Mouse (Mus musculus) hindbrain, embryonic 12.5 days (tissue): Measurements from ENCODE around the gene Slc4a8. TPM values are rescaled to one million over a fixed set of nuclear protein-coding genes. Genes with fewer than 3 reads are reported as not detected.

Source experiments
- ATAC-seq: fragments of 200-750 bp; cut with Nextera tagmentation; 2 replicates; pipeline ENCODE4 v1.8.0; 2017; ENCODE audit warnings: moderate TSS enrichment; ENCODE audit not compliant: low FRiP score
- H3K27ac ChIP-seq: fragments of 300-500 bp; sonication (generic); 2 replicates; pipeline ENCODE4 v1.5.1; 2016; ENCODE audit warnings: mild to moderate bottlenecking
- H3K27me3 ChIP-seq: fragments of 300-500 bp; sonication (generic); 2 replicates; pipeline ENCODE4 v1.6.1; 2016; ENCODE audit warnings: mild to moderate bottlenecking
- H3K36me3 ChIP-seq: fragments of 300-500 bp; sonication (generic); 2 replicates; pipeline ENCODE4 v1.6.1; 2016; ENCODE audit warnings: mild to moderate bottlenecking
- H3K4me1 ChIP-seq: fragments of 300-500 bp; sonication (generic); 2 replicates; pipeline ENCODE4 v1.6.1; 2016
- H3K4me2 ChIP-seq: fragments of 300-500 bp; sonication (generic); replicated peaks from 2 replicates; pipeline ENCODE4 v1.6.1; 2016; ENCODE audit warnings: mild to moderate bottlenecking
- H3K4me3 ChIP-seq: fragments of 300-500 bp; sonication (generic); 2 replicates; pipeline ENCODE4 v1.5.1; 2016; ENCODE audit warnings: mild to moderate bottlenecking
- H3K9ac ChIP-seq: fragments of 300-500 bp; sonication (generic); 2 replicates; pipeline ENCODE4 v1.6.1; 2016; ENCODE audit warnings: mild to moderate bottlenecking, moderate library complexity
- H3K9me3 ChIP-seq: fragments of 300-500 bp; sonication (generic); replicated peaks from 2 replicates; pipeline ENCODE4 v1.6.1; 2016; ENCODE audit warnings: mild to moderate bottlenecking
- WGBS: fragments of 180-500 bp; shearing (Covaris S2); methylation state at CpG from one replicate; pipeline ENCODE4 v1.1.7; 2016; 5-methylcytosine and 5-hydroxymethylcytosine counted together
- polyA plus RNA-seq: library from polyadenylated mRNA; unstranded; fragments of >200 nt; fragmentation: Nextera tagmentation; extraction: Ambion mirVana; gene quantifications from 2 replicates; pipeline ENCODE4 v1.2.1, GENCODE M21; 2016

Gene Slc4a8
- polyA plus RNA-seq, 1 experiment from 2014 or later, result 17.9 TPM

GRCm38 (mm10) chr15:100857586-100857985, 96.0 kb downstream of the Slc4a8 start:
- Histone ChIP-seq H3K36me3 (no peaks in the 10 kb centered on the region), H3K9me3 (no peaks in the 10 kb centered on the region), H3K4me1 (no peaks in the 10 kb centered on the region), H3K4me3 (no peak overlapping the region), H3K27me3 (peaks cover 4% of the 10 kb centered on the region; the same call in 1 of the 2 replicates), H3K9ac (no peak overlapping the region), H3K27ac (no peak overlapping the region), H3K4me2 (no peak overlapping the region)
- WGBS, result 84% methylated on average over 3 of the region's 3 CpGs
- ATAC-seq, result no peak

GRCm38 (mm10) chr15:100860856-100861255, 99.3 kb downstream of the Slc4a8 start:
- Histone ChIP-seq H3K4me2 (no peak overlapping the region), H3K27ac (no peak overlapping the region), H3K4me1 (no peaks in the 10 kb centered on the region), H3K9ac (no peak overlapping the region), H3K27me3 (peaks cover 4% of the 10 kb centered on the region), H3K4me3 (no peak overlapping the region), H3K9me3 (no peaks in the 10 kb centered on the region), H3K36me3 (no peaks in the 10 kb centered on the region)
- no peak for ATAC-seq
- WGBS, result 43% methylated on average over 5 of the region's 5 CpGs

- no peaks in the 10 kb centered on the region; the same call in 1 of the 2 replicates for H3K4me1 ChIP-seq
- no peak overlapping the region for H3K4me2 ChIP-seq
- no peak overlapping the region for H3K9ac ChIP-seq
- no peaks in the 10 kb centered on the region for H3K9me3 ChIP-seq
- H3K27ac ChIP-seq, result no peak overlapping the region
- no peaks in the 10 kb centered on the region for H3K36me3 ChIP-seq
- no peak overlapping the region for H3K4me3 ChIP-seq
- H3K27me3 ChIP-seq, result peaks cover 13% of the 10 kb centered on the region
- WGBS, result 52% methylated on average over 3 of the region's 3 CpGs
- ATAC-seq, result no peak
Measured at GRCm38 (mm10) chr15:100865556-100865955, 104.0 kb downstream of the Slc4a8 start.

GRCm38 (mm10) chr15:100869558-100869957, 108.0 kb downstream of the Slc4a8 start, which contains the start of gene Scn8a:
Gene Scn8a, plus strand, starts transcription at chr15:100869858.
- peak within 1 kb of the TSS; percentile 90 for H3K4me3 ChIP-seq
- peak within 1 kb of the TSS; percentile 51 for H3K9ac ChIP-seq
- no peak for ATAC-seq
- 75% methylated on average over 7 of the region's 7 CpGs for WGBS
- peak within 1 kb of the TSS; percentile 56 for H3K4me2 ChIP-seq
- peaks cover 24% of the 10 kb centered on the region for H3K27me3 ChIP-seq
- no peak within 1 kb of the TSS for H3K27ac ChIP-seq
- no peaks in the 10 kb centered on the region for H3K36me3 ChIP-seq
- peaks cover 24% of the 10 kb centered on the region for H3K4me1 ChIP-seq
- H3K9me3 ChIP-seq, result no peaks in the 10 kb centered on the region

- peak; percentile 48 for ATAC-seq
- no peaks in the 10 kb centered on the region for H3K9me3 ChIP-seq
- H3K9ac ChIP-seq, result peak overlapping the region; percentile 51
- no peak overlapping the region for H3K27ac ChIP-seq
- peak overlapping the region; percentile 90 for H3K4me3 ChIP-seq
- no peaks in the 10 kb centered on the region for H3K36me3 ChIP-seq
- peaks cover 24% of the 10 kb centered on the region for H3K4me1 ChIP-seq
- H3K27me3 ChIP-seq, result peaks cover 24% of the 10 kb centered on the region
- H3K4me2 ChIP-seq, result peak overlapping the region; percentile 56
- WGBS, result 4% methylated on average over 40 of the region's 66 CpGs
Measured at GRCm38 (mm10) chr15:100870001-100870774, 108.6 kb downstream of the Slc4a8 start.

GRCm38 (mm10) chr15:100870775-100871106, 109.2 kb downstream of the Slc4a8 start:
- Histone ChIP-seq H3K9me3 (no peaks in the 10 kb centered on the region), H3K36me3 (no peaks in the 10 kb centered on the region), H3K4me1 (peaks cover 24% of the 10 kb centered on the region), H3K27me3 (peaks cover 24% of the 10 kb centered on the region), H3K9ac (peak overlapping the region; percentile 96), H3K27ac (peak overlapping the region; percentile 88), H3K4me3 (peak overlapping the region; percentile 90), H3K4me2 (peak overlapping the region; percentile 92)
- WGBS, result 2% methylated on average over 21 of the region's 69 CpGs
- ATAC-seq, result peak; percentile 68

- peak overlapping the region; percentile 90 for H3K4me3 ChIP-seq
- peaks cover 24% of the 10 kb centered on the region for H3K27me3 ChIP-seq
- H3K36me3 ChIP-seq, result no peaks in the 10 kb centered on the region
- peak; percentile 76 for ATAC-seq
- under 1% methylated on average over 47 of the region's 53 CpGs for WGBS
- H3K9me3 ChIP-seq, result no peaks in the 10 kb centered on the region
- peaks cover 24% of the 10 kb centered on the region for H3K4me1 ChIP-seq
- peak overlapping the region; percentile 88 for H3K27ac ChIP-seq
- peak overlapping the region; percentile 92 for H3K4me2 ChIP-seq
- peak overlapping the region; percentile 96 for H3K9ac ChIP-seq
Measured at GRCm38 (mm10) chr15:100871107-100872011, 109.8 kb downstream of the Slc4a8 start.

GRCm38 (mm10) chr15:100873155-100873554, 111.6 kb downstream of the Slc4a8 start:
- Histone ChIP-seq H3K4me2 (peak overlapping the region; percentile 92), H3K36me3 (no peaks in the 10 kb centered on the region), H3K9ac (no peak overlapping the region), H3K9me3 (no peaks in the 10 kb centered on the region), H3K4me1 (peaks cover 24% of the 10 kb centered on the region), H3K27me3 (peaks cover 23% of the 10 kb centered on the region), H3K27ac (no peak overlapping the region), H3K4me3 (peak overlapping the region; percentile 6; the same call in 1 of the 2 replicates)
- 4% methylated on average over 16 of the region's 16 CpGs for WGBS
- ATAC-seq, result no peak

Other genes starting within 250 kb of the Slc4a8 start
- gene Tfcp2, start 209.7 kb upstream of the Slc4a8 start, polyA plus RNA-seq, result 42.9 and 50.8 TPM in 2 replicates
- gene Pou6f1, start 161.8 kb upstream of the Slc4a8 start, polyA plus RNA-seq, result 28.9 and 38.6 TPM in 2 replicates
- gene Dazap2, start 146.4 kb upstream of the Slc4a8 start, polyA plus RNA-seq, result 168 and 176 TPM in 2 replicates
- 5.0 and 5.6 TPM in 2 replicates for gene Smagp, start 124.8 kb upstream of the Slc4a8 start, polyA plus RNA-seq
- gene Bin2, start 92.2 kb upstream of the Slc4a8 start, polyA plus RNA-seq, result 3.0 and 3.4 TPM in 2 replicates
- gene Cela1, start 73.8 kb upstream of the Slc4a8 start, polyA plus RNA-seq, result 1.6 and 1.9 TPM in 2 replicates
- gene Galnt6, start 32.4 kb upstream of the Slc4a8 start, polyA plus RNA-seq, result 0.26 and 0.34 TPM in 2 replicates
- gene Scn8a, start 108.1 kb downstream of the Slc4a8 start, polyA plus RNA-seq, result 19.2 and 20.2 TPM in 2 replicates